Mouse (Mus musculus): ENCODE data around the gene Arl9. TPM values are rescaled to one million over a fixed set of nuclear protein-coding genes. Genes with fewer than 3 reads are reported as not detected.

Arl9 gene
- total and polyA plus RNA-seq, 3 experiments = 1.6 to 1.7 TPM; not detected in 1

DNA sequence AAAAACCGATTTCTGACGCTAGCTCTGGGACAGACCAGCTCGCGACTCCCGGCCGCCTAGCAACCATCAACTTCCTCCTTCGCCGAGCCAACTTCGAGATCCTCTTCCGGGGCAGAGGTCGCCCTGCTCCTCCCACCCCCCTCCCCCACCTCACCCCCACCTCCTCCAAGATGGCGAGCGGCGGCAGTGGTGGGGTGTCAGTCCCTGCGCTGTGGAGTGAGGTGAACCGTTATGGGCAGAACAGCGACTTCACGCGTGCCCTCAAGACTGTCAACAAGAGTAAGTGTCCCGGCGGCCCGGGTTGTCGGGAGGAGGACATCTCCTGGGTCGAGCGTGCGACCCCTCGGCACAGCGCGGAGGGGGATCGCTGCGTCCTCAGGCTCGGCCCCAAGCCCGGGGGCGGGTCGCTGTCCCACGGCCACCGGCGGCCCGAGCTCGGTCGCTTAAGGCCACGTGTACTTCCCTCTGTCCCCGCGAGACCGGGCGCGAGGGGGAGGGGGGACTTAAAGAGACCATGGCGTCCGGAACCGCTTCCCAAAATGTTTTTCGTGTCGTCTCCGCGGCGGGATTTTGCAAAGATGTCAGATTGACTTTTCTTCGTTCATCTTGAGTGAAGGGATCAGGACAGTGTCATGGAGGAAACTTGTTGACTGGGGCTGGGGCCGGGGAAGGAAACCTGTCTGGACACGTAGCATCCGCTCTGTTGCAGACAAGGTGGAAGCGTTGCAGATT, 29.1 kb upstream of the Arl9 start, which contains the start of gene Srp72:
Srp72 (plus strand) TSS at position 130 of the 732 bp plus-strand sequence.
- peak within 1 kb of the TSS; percentile 99 for H3K4me3 ChIP-seq (ENCODE audit: control insufficient read depth in 1 of 2, insufficient read depth in 1 of 2, low read depth in 2 of 2, low read length in 2 of 2)
- peaks cover 26% of the 10 kb centered on the region for H3K79me2 ChIP-seq (ENCODE audit: control insufficient read depth, insufficient read depth, low read length, poor library complexity)
- peak; percentile 94 for DNase-seq (ENCODE audit: low read depth, low spot score)
- H3K9ac ChIP-seq (ENCODE audit: control insufficient read depth, low read depth, low read length, poor library complexity, severe bottlenecking) = peak within 1 kb of the TSS; percentile 99
- H3K36me3 ChIP-seq (ENCODE audit: control insufficient read depth in 1 of 2, insufficient read depth in 2 of 2, low read length in 2 of 2) = peaks cover 20 to 24% of the 10 kb centered on the region in 2 experiments
- no peaks in the 10 kb centered on the region for H3K9me3 ChIP-seq (replicated peaks; ENCODE audit: insufficient read depth, low read length)
- H3K27me3 ChIP-seq (ENCODE audit: control insufficient read depth in 1 of 2, insufficient read depth in 2 of 2, low read length in 2 of 2) = no peaks in the 10 kb centered on the region
- peaks cover 5 to 10% of the 10 kb centered on the region in 2 experiments; a peak in 3 of 4 replicates for H3K4me1 ChIP-seq (ENCODE audit: control insufficient read depth in 1 of 2, insufficient read depth in 2 of 2, low read length in 2 of 2)
- peak within 1 kb of the TSS; percentile 86 for H3K27ac ChIP-seq (ENCODE audit: control insufficient read depth, low read depth, low read length)
- TF ChIP-seq ZKSCAN1 (IDR thresholded peaks at IDR 0.05; ENCODE audit: low read depth, low read length) (no peak), POLR2AphosphoS2 (IDR thresholded peaks at IDR 0.05; ENCODE audit: low read length) (peak; percentile 51; the same call in 1 of the 2 replicates), TCF12 (IDR thresholded peaks at IDR 0.05; ENCODE audit: low read depth, low read length) (0 out of 2 replicates have a peak, but pooled peaks have one; percentile 29), KAT2A (conservative IDR thresholded peaks at IDR 0.05; ENCODE audit: low read depth, low read length) (peak; percentile 70; the same call in 1 of the 2 replicates), JUND (IDR thresholded peaks at IDR 0.05; ENCODE audit: low read depth, low read length) (no peak), NELFE (IDR thresholded peaks at IDR 0.05; ENCODE audit: low read depth, low read length) (peak; percentile 85), MYC (IDR thresholded peaks at IDR 0.05; ENCODE audit: low read depth, low read length) (no peak; the same call in 1 of the 2 replicates), MEF2A (IDR thresholded peaks at IDR 0.05; ENCODE audit: extremely low read depth, insufficient replicate concordance, low read depth, low read length, poor library complexity, severe bottlenecking) (no peak), POLR2A (IDR thresholded peaks at IDR 0.05; ENCODE audit: control insufficient read depth in 1 of 2, insufficient read depth in 1 of 2, low read depth in 1 of 2, low read length in 2 of 2, poor library complexity in 1 of 2) (peak; percentile 80 to 94; a peak in 3 of 4 replicates), MAFK (IDR thresholded peaks at IDR 0.05; ENCODE audit: borderline replicate concordance, low read depth, low read length) (no peak), MXI1 (IDR thresholded peaks at IDR 0.05; ENCODE audit: low read depth, low read length) (peak; percentile 96), BHLHE40 (IDR thresholded peaks at IDR 0.05; ENCODE audit: borderline replicate concordance, low read depth, low read length) (no peak), USF2 (IDR thresholded peaks at IDR 0.05; ENCODE audit: borderline replicate concordance in 1 of 2, insufficient read depth in 1 of 2, low read depth in 1 of 2, low read length in 2 of 2) (no peak), GATA1 (IDR thresholded peaks at IDR 0.05; ENCODE audit: low read depth, low read length) (no peak), ZNF384 (IDR thresholded peaks at IDR 0.05; ENCODE audit: low read depth, low read length) (no peak), CTCF (IDR thresholded peaks at IDR 0.05 in 2 of 3, conservative IDR thresholded peaks at IDR 0.05 in 1 of 3; ENCODE audit: control insufficient read depth in 1 of 3, insufficient read depth in 1 of 3, low read depth in 2 of 3, low read length in 3 of 3, poor library complexity in 1 of 3, severe bottlenecking in 1 of 3) (no peak), TBP (IDR thresholded peaks at IDR 0.05; ENCODE audit: low read depth, low read length) (no peak), GABPA (IDR thresholded peaks at IDR 0.05; ENCODE audit: low read depth, low read length) (no peak), POLR2AphosphoS5 (IDR thresholded peaks at IDR 0.05; ENCODE audit: borderline replicate concordance, low read depth, low read length) (no peak), RCOR1 (IDR thresholded peaks at IDR 0.05; ENCODE audit: low read depth, low read length) (no peak), RAD21 (IDR thresholded peaks at IDR 0.05; ENCODE audit: low read depth, low read length) (no peak), EP300 (IDR thresholded peaks at IDR 0.05; ENCODE audit: low read depth in 1 of 2, low read length in 2 of 2) (peak in 1 of 2 experiments; percentile 15; a peak in 1 of 4 replicates), TAL1 (IDR thresholded peaks at IDR 0.05; ENCODE audit: low read length) (no peak), HCFC1 (IDR thresholded peaks at IDR 0.05; ENCODE audit: low read depth, low read length) (peak; percentile 84), CHD1 (IDR thresholded peaks at IDR 0.05; ENCODE audit: low read depth, low read length) (peak; percentile 86; the same call in 1 of the 2 replicates), SIN3A (IDR thresholded peaks at IDR 0.05; ENCODE audit: low read length) (peak; percentile 99), USF1 (IDR thresholded peaks at IDR 0.05; ENCODE audit: low read depth, low read length) (peak; percentile 75), ZC3H11A (IDR thresholded peaks at IDR 0.05; ENCODE audit: low read depth, low read length) (no peak), MYB (IDR thresholded peaks at IDR 0.05; ENCODE audit: low read depth, low read length) (no peak), ZMIZ1 (IDR thresholded peaks at IDR 0.05; ENCODE audit: low read depth, low read length) (peak; percentile 49; the same call in 1 of the 2 replicates), MAX (IDR thresholded peaks at IDR 0.05; ENCODE audit: low read length) (peak; percentile 84), NRF1 (IDR thresholded peaks at IDR 0.05; ENCODE audit: insufficient read depth, low read depth, low read length, poor library complexity, severe bottlenecking) (no peak), E2F4 (IDR thresholded peaks at IDR 0.05; ENCODE audit: borderline replicate concordance, low read depth, low read length) (no peak), UBTF (IDR thresholded peaks at IDR 0.05; ENCODE audit: borderline replicate concordance, insufficient read depth, low read depth, low read length) (no peak), CHD2 (IDR thresholded peaks at IDR 0.05; ENCODE audit: low read length) (peak; percentile 91), SMC3 (IDR thresholded peaks at IDR 0.05; ENCODE audit: low read depth, low read length) (no peak; the same call in 1 of the 2 replicates)
